Mouse (Mus musculus): ENCODE measurements around the gene Dip2a. TPM values are rescaled to one million over a fixed set of nuclear protein-coding genes. Genes with fewer than 3 reads are reported as not detected.
A peak's percentile ranks its signal among the peaks of the same experiment; 100 is the strongest.

The Dip2a gene
- polyA plus RNA-seq (2012): 0.02 and 0.03 TPM in 2 replicates

DNA sequence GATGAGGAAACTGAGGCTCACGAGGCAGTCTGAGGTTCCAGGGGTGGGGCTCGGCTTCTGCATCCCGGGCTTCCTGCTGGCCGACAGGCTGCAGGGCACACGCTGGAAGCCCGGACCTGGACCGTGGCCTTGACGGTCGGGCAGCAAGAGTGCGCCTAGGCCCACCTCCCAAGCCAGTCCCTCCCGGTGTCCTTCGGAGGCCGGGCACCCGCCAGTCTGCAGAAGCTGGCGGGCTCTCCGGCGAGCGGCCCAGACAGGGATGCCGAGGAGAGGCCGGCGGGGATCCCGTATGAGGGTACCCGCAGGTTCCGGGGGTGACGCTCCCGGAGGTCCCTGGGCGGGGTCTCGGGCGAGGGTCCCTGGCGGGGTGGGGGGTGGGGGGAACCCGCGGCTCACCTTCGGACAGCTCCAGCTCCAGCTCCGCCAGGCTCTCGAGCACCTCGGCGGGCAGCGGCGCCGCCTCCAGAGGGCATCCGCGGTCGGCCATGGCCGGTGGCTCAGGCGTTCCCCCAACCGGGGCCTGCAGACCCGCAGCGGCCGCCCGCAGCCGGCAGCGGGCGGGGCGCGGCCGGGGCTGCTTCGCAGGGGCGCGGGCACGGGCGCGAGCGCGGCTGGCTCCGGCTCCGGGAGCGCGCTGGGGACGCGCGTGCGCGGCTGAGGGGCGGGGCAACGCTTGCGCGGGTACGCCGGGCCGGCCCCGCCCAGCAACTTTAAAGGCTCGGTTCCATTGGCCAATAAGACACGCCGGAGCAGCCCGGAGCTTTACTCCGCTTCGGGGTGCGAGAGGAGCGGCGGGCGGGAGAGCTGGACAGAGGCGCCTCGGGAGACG is at the start of gene Dip2a:
Gene Dip2a (minus strand): TSS at position 581 of the 829 bp plus-strand sequence.
- Histone ChIP-seq H3K9me3 (ENCODE audit: control insufficient read depth, low read length) (no peaks in the 10 kb centered on the region), H3K27me3 (ENCODE audit: control insufficient read depth) (peaks cover 21% of the 10 kb centered on the region), H3K4me1 (ENCODE audit: control insufficient read depth) (peaks cover 22% of the 10 kb centered on the region), H3K36me3 (ENCODE audit: control insufficient read depth) (peaks cover 16% of the 10 kb centered on the region), H3K4me3 (replicated peaks) (peak within 1 kb of the TSS; percentile 76)
- TF ChIP-seq TAL1 (IDR thresholded peaks at IDR 0.05; ENCODE audit: low read length): no peak
- TF ChIP-seq GATA1 (IDR thresholded peaks at IDR 0.05; ENCODE audit: low read length): no peak

DNA sequence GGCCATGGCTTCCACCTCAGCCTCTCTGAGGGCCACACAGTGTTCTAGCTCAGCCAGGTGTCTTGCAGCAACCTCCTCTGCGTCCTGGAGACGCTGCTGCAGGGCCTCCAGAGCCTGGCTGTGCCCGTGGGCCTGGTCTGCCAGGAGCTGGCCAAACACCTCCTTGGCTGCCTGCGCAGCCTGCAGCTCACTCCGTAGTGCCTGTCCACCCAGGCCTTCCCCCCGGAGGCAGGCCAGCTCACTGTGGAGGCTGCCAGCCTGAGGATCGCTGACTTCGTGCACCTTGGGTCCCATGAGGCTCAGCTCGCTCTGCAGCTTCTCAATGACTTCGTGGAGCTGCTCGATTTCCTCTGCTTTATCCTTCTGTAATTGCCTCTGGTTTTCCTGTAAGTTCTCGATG is 47.5 kb upstream of the Dip2a start:
- TF ChIP-seq GATA1 (IDR thresholded peaks at IDR 0.05; ENCODE audit: low read length): no peak
- no peak for TF ChIP-seq TAL1 (IDR thresholded peaks at IDR 0.05; ENCODE audit: low read length)
- peaks cover 93% of the 10 kb centered on the region for H3K36me3 ChIP-seq (ENCODE audit: control insufficient read depth)

DNA sequence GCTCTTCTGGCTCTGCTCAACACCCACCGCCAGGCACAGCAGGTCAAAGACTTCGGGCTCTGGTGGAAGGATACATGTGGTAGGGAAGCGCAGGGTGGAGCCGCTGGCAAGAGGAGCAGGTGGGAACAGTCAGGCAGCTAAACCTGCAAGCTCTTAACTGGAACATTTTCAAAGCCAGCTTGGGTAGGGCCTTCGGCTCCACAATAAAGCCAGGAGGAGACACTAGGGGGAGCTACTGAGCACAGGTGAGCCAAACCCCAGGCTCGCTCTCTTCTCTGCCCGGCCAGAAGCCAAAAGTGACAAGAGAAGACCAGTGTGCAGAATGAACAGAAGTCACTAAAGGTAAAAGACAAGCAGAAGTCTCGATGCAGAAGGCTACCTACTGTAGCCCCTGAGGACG is 46.7 kb upstream of the Dip2a start:
- Histone ChIP-seq H3K4me3 (replicated peaks) (no peak overlapping the region), H3K9me3 (ENCODE audit: control insufficient read depth, low read length) (peaks cover 6% of the 10 kb centered on the region), H3K36me3 (ENCODE audit: control insufficient read depth) (peaks cover 92% of the 10 kb centered on the region), H3K27me3 (ENCODE audit: control insufficient read depth) (no peaks in the 10 kb centered on the region), H3K4me1 (ENCODE audit: control insufficient read depth) (no peaks in the 10 kb centered on the region; the same call in 1 of the 2 replicates)
- TF ChIP-seq GATA1 (IDR thresholded peaks at IDR 0.05; ENCODE audit: low read length) (no peak), TAL1 (IDR thresholded peaks at IDR 0.05; ENCODE audit: low read length) (no peak)

More for the DNA sequence above, 47.5 kb upstream of the Dip2a start:
- Histone ChIP-seq H3K4me1 (ENCODE audit: control insufficient read depth) (no peaks in the 10 kb centered on the region; the same call in 1 of the 2 replicates), H3K9me3 (ENCODE audit: control insufficient read depth, low read length) (peaks cover 6% of the 10 kb centered on the region), H3K4me3 (replicated peaks) (no peak overlapping the region), H3K27me3 (ENCODE audit: control insufficient read depth) (no peaks in the 10 kb centered on the region)

DNA sequence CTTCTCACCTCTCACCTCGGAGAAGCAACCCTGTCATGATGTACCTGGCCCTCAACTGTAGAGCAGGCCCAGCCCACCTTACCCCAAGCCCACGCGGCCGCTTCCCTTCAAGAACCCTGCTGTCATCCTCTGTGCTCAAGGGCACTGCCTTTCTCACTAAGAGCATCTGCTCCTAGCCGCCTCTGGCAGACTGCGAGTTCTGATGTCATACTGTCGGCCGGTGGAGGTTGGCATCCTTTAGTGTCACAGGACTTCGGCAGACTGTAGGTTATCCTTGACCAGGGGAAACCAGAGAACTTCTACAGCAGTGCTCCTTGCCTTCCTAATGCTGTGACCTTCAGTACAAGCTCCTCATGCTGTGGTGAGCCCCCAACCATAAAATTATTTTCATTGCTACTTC is 46.1 kb upstream of the Dip2a start:
- TF ChIP-seq TAL1 (IDR thresholded peaks at IDR 0.05; ENCODE audit: low read length): no peak
- TF ChIP-seq GATA1 (IDR thresholded peaks at IDR 0.05; ENCODE audit: low read length): no peak
- Histone ChIP-seq H3K4me1 (ENCODE audit: control insufficient read depth) (no peaks in the 10 kb centered on the region; the same call in 1 of the 2 replicates), H3K9me3 (ENCODE audit: control insufficient read depth, low read length) (peaks cover 6% of the 10 kb centered on the region), H3K27me3 (ENCODE audit: control insufficient read depth) (no peaks in the 10 kb centered on the region), H3K36me3 (ENCODE audit: control insufficient read depth) (peaks cover 92% of the 10 kb centered on the region), H3K4me3 (replicated peaks) (no peak overlapping the region)

DNA sequence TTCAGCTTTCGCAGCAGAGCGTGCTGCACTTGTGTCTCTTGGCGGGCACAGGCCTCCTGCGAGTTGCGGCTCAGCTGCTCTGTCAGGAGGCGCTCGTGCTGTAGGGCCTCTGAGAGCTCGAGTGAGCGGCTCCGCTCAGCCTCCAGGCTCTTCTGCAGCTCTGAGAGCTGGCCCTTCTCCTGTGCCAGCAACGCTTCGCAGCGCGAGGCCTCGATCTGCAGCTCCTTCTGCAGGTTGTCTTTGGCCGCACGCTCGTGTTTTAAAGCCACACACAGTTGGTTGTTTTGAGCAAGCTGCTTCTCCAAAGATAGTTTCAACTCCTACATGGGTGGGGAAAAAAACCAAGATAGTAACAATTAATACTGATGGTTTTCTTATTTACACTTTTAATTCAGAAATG is 29.9 kb upstream of the Dip2a start:
- H3K9me3 ChIP-seq (ENCODE audit: control insufficient read depth, low read length): no peaks in the 10 kb centered on the region
- H3K4me1 ChIP-seq (ENCODE audit: control insufficient read depth): no peaks in the 10 kb centered on the region
- H3K27me3 ChIP-seq (ENCODE audit: control insufficient read depth): no peaks in the 10 kb centered on the region
- no peak for TF ChIP-seq TAL1 (IDR thresholded peaks at IDR 0.05; ENCODE audit: low read length)
- no peak for TF ChIP-seq GATA1 (IDR thresholded peaks at IDR 0.05; ENCODE audit: low read length)
- H3K4me3 ChIP-seq (replicated peaks): no peak overlapping the region
- peaks cover 98% of the 10 kb centered on the region for H3K36me3 ChIP-seq (ENCODE audit: control insufficient read depth)

DNA sequence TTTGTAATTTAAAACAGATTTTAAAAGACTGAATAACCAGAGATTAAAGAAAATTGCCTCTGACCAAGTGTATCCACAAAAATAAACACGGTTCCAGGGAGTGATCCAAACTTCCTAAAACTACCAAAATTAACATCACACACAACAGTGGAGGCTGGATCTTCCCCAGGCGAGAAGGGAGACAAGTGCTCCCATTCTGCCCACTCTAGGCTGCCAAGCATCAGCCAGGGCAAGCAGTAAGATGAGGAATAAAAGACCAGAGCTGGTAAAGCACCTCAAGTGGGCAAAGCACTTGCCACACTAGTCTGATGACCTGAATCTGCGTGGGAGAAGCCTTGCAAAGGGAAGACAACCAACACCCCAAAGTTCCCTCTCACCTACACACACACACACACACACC is 26.6 kb upstream of the Dip2a start:
- no peaks in the 10 kb centered on the region for H3K27me3 ChIP-seq (ENCODE audit: control insufficient read depth)
- H3K9me3 ChIP-seq (ENCODE audit: control insufficient read depth, low read length): no peaks in the 10 kb centered on the region
- no peaks in the 10 kb centered on the region for H3K4me1 ChIP-seq (ENCODE audit: control insufficient read depth)
- H3K36me3 ChIP-seq (ENCODE audit: control insufficient read depth): peaks cover 98% of the 10 kb centered on the region
- TF ChIP-seq GATA1 (IDR thresholded peaks at IDR 0.05; ENCODE audit: low read length): no peak
- no peak for TF ChIP-seq TAL1 (IDR thresholded peaks at IDR 0.05; ENCODE audit: low read length)
- H3K4me3 ChIP-seq (replicated peaks): no peak overlapping the region

DNA sequence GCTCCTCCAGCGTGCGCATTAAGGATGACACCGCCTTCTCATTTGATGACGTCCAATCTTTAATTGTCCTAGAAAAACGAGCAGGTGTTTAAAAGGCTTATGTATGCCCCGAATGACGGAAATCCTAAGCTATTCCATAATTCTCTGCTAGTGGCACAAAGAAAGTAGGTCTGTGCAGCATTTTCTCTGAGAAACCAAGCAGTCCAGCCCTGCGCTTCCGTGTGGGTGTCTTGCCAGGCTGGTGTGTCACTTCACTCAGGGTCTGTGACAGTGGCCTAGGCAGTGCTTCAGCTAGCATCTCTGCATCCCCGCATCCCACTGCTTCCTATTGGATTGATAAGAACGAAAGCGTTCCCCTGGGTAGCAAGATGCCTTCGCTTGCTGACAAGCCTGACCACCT is 23.7 kb upstream of the Dip2a start:
- peaks cover 97% of the 10 kb centered on the region for H3K36me3 ChIP-seq (ENCODE audit: control insufficient read depth)
- TF ChIP-seq GATA1 (IDR thresholded peaks at IDR 0.05; ENCODE audit: low read length) (no peak), TAL1 (IDR thresholded peaks at IDR 0.05; ENCODE audit: low read length) (no peak)
- H3K4me3 ChIP-seq (replicated peaks): no peak overlapping the region
- H3K4me1 ChIP-seq (ENCODE audit: control insufficient read depth): no peaks in the 10 kb centered on the region
- no peaks in the 10 kb centered on the region for H3K27me3 ChIP-seq (ENCODE audit: control insufficient read depth)
- no peaks in the 10 kb centered on the region for H3K9me3 ChIP-seq (ENCODE audit: control insufficient read depth, low read length)

DNA sequence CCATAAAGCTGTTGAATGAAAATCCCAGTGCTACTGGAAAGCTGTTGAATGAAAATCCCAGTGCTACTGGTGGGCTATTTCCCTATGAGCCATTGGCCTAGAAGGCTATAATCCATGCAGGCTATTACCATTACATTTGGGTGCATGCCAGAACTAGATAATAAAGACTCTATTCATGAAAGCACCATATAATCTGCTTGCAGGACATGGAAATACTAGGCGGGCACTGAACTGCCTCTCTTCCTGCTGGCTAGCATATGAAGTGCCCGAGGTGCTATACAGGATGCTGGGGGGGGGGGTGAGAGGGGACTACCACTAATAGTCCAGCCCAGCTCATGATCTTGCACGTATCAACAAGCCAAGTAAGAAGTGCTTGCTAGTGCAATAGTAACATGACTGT is 18.1 kb upstream of the Dip2a start:
- Histone ChIP-seq H3K4me3 (replicated peaks) (no peak overlapping the region), H3K9me3 (ENCODE audit: control insufficient read depth, low read length) (no peaks in the 10 kb centered on the region), H3K4me1 (ENCODE audit: control insufficient read depth) (no peaks in the 10 kb centered on the region), H3K27me3 (ENCODE audit: control insufficient read depth) (no peaks in the 10 kb centered on the region), H3K36me3 (ENCODE audit: control insufficient read depth) (peaks cover 78% of the 10 kb centered on the region)
- TF ChIP-seq TAL1 (IDR thresholded peaks at IDR 0.05; ENCODE audit: low read length) (no peak), GATA1 (IDR thresholded peaks at IDR 0.05; ENCODE audit: low read length) (no peak)

DNA sequence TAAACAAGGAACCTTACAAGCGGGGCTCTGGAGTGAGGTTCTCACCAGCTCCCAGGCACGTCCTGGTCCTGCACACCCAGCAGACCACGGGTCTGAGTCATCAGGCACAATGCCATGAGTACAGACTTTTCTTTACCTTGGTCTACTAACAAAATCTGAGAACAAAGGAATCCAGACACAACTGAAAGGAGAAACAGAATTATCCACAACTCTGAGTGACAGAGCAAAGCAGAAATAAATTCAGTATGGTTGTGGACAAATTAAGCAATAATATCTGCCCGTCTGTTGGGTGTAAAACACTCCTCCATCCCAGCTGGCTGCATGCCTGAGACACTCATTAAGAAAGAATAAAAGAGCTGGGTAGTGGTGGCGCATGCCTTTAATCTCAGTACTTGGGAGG is 13.4 kb upstream of the Dip2a start:
- no peak for TF ChIP-seq TAL1 (IDR thresholded peaks at IDR 0.05; ENCODE audit: low read length)
- no peak for TF ChIP-seq GATA1 (IDR thresholded peaks at IDR 0.05; ENCODE audit: low read length)
- peaks cover 79% of the 10 kb centered on the region for H3K36me3 ChIP-seq (ENCODE audit: control insufficient read depth)
- H3K27me3 ChIP-seq (ENCODE audit: control insufficient read depth): no peaks in the 10 kb centered on the region
- no peak overlapping the region for H3K4me3 ChIP-seq (replicated peaks)
- H3K9me3 ChIP-seq (ENCODE audit: control insufficient read depth, low read length): no peaks in the 10 kb centered on the region
- no peaks in the 10 kb centered on the region for H3K4me1 ChIP-seq (ENCODE audit: control insufficient read depth)

Data from erythroblast, embryonic 14.5 days (primary cell).